Mouse (Mus musculus) mature B cell (primary cell): ENCODE results near the gene Abcd1.

Experiments
- in situ Hi-C: fragments of 300-500 bp; cut with MboI; formaldehyde crosslinking; loops from 2 replicates; pipeline ENCODE4 v1.14.3; 2019

Gene Abcd1

DNA sequence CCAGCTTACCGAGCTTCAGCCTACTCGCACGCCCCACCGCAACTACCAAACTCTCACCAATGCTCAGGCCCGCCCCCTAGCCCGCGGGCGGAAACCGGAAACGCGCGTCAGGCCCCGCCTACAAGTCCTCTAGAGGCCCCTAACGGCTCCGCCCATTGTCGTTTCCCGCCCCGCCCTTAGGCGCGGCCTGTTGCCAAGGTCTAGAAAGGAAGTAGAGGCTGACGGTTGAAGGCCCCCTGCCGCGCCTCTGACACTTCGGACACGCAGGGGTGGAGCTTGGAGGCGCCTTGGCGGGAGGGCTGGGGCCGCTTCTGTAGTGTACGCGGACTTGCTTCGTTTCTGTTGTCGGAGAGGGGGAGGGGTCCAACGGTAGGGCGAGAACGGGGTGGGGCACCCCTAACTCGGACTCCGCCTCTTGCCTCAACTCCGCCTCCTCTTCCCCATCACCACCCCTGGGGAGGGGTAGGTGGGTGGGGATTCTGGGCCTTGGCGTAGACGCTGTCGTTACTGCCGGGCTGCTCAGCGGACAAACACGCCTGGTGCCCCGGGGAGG, at the start of gene Abcd1, which contains the start of gene Bcap31:
TSS of gene Abcd1 (plus strand) at position 489 of the 553 bp plus-strand sequence.
TSS of gene Bcap31 (minus strand) at position 67 of the 553 bp plus-strand sequence.
- in situ Hi-C loops = no loop called here

GRCm38 (mm10) chrX:73672031-73672431, 44.4 kb upstream of the Abcd1 start:
- in situ Hi-C loops = loop anchor here (25.0 kb wide), 1 partner anchor 635 kb away; the partner anchor contains the start of gene Pnma5

DNA sequence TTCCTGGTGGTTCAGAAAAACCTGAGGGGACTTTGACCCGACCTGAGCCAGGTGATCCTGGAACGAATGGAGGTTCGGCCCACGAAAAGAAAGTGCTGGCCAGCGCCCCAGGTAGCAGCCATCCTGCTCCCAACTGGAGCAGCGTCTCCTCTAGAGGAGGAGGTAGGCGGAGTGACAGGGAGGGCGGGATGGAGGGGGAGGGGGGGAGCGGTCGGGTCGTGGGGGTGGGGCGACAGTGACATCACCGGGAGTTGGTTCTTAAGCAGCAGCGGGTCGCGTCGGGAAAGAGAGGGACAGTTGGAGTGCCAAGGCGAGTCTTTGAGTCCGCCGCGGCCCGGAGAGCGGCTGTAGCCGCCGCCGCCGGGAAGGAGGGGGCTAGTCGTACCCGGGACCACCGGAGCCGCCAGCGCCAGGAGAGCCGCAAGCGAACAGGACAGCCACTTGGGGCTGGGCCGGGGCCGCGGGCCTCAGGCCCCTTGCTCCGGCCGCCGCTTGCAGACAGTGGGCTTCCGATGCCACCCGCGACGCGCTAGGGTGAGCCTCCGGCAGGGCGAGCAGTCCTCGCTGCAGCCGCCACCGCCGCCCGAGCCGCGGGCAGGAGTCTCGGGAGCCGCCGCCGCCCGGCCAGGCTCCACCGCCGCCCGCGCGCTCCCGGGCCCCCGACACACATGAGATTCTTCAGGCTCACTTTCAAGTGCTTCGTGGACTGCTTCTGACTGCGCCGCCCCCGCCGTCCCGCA, 43.3 kb upstream of the Abcd1 start, which contains the start of gene Slc6a8:
TSS of gene Slc6a8 (plus strand) at position 272 of the 740 bp plus-strand sequence.
- in situ Hi-C loops = loop anchor here (25.0 kb wide), 1 partner anchor 636 kb away; the partner anchor contains the start of gene Pnma5

DNA sequence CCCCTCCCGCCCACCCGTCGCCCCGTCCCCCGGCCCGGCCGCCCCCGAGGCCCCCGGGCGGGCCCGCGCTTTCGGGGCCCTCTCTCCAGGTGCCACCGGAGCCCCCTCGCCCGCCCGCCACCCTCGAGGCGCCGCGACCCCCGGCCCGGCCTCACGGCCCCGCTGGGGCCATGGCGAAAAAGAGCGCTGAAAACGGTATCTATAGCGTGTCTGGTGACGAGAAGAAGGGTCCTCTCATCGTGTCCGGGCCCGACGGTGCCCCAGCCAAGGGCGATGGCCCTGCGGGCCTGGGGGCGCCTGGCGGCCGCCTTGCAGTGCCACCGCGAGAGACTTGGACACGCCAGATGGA, 42.8 kb upstream of the Abcd1 start:
- in situ Hi-C loops = loop anchor here (25.0 kb wide), 1 partner anchor 636 kb away; the partner anchor contains the start of gene Pnma5

DNA sequence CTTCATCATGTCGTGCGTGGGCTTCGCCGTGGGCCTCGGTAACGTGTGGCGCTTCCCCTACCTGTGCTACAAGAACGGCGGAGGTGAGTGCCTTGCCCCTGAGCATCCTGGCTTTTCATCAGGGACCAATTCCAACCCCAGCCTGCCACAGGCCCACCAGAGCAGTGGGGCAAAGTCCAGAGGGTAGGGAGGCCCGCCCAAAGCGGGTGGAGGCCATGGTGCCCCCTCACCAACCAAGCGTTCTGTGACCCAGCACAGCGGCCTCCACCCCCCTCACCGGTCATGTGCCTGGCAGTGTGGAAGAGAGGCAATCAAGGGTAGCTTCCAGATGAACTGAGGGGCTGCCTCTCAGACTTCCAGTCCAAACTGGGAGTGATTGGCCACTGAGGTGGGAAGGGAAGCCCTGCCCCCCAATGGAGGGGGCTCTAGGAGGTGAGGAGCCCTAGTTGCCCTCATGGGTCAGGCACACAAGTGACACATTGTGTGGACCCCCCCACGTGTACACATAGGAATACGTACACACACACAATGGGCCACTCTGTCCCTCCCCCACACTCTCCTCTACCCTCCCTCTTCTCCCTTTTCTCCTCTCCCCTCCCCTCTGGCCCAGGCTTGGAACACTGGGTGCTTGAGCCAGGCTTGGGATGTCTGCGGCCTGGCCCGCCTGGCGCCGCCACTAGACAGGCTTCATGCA, 42.3 kb upstream of the Abcd1 start:
- in situ Hi-C loops = loop anchor here (25.0 kb wide), 1 partner anchor 637 kb away; the partner anchor contains the start of gene Pnma5

GRCm38 (mm10) chrX:73675231-73675630, 41.2 kb upstream of the Abcd1 start:
- in situ Hi-C loops = no loop called here

DNA sequence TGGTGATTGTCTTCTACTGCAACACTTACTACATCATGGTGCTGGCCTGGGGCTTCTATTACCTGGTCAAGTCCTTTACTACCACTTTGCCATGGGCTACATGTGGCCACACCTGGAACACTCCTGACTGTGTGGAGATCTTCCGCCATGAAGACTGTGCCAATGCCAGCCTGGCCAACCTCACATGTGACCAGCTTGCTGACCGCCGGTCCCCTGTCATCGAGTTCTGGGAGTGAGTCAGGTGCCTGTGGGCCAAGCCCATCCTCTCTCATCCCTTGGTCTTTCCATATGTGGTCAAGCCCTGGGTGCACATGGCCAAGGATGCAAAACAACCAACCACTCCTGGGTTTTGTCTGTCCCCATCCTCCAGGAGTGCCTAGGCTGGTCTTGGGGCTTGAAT, 39.7 kb upstream of the Abcd1 start:
- in situ Hi-C loops = no loop called here

GRCm38 (mm10) chrX:73684156-73684555, 32.2 kb upstream of the Abcd1 start:
- in situ Hi-C loops = no loop called here

- in situ Hi-C loops = no loop called here
These were observed 31.4 kb upstream of the Abcd1 start for GRCm38 (mm10) chrX:73684978-73685377.

- in situ Hi-C loops = no loop called here
These were observed 30.8 kb upstream of the Abcd1 start for GRCm38 (mm10) chrX:73685629-73686028.

DNA sequence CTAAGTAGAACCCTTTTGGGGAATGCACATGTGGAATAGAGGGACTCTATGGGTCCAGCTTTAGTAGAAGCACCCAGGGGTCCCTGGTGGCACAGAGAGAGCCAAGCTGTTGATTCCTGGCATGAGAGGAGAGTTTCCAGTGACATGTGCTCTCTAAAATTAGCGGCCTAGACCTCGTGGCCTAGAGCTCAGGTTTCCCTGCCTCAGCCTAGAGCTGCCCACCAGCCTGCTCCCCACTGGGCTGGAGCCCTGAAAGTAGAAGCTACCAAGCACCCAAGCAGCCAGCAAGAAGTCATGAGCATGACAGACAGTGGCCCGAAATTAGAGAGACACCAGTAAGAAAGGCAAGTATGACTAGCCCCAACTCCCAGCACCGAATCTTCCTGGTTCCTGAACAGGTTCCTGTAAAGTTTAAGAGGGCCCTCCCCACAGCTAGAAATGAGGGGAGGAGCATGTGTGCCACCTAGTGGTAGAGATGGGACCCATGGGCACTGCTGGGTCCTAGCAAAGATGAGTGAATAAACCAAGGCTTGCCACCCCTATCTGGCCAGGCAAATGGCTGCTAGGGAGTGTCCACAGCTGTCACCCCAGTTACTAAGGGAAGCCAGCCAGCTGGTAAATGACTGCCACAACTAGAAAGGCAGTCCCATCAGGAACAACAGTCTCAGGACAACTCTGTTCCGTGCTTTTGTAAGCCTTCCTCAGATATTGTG, 25.3 kb upstream of the Abcd1 start:
- in situ Hi-C loops = no loop called here

GRCm38 (mm10) chrX:73700472-73700871, 15.9 kb upstream of the Abcd1 start:
- in situ Hi-C loops = no loop called here

GRCm38 (mm10) chrX:73715476-73716108, 805 bp upstream of the Abcd1 start:
- in situ Hi-C loops = no loop called here

DNA sequence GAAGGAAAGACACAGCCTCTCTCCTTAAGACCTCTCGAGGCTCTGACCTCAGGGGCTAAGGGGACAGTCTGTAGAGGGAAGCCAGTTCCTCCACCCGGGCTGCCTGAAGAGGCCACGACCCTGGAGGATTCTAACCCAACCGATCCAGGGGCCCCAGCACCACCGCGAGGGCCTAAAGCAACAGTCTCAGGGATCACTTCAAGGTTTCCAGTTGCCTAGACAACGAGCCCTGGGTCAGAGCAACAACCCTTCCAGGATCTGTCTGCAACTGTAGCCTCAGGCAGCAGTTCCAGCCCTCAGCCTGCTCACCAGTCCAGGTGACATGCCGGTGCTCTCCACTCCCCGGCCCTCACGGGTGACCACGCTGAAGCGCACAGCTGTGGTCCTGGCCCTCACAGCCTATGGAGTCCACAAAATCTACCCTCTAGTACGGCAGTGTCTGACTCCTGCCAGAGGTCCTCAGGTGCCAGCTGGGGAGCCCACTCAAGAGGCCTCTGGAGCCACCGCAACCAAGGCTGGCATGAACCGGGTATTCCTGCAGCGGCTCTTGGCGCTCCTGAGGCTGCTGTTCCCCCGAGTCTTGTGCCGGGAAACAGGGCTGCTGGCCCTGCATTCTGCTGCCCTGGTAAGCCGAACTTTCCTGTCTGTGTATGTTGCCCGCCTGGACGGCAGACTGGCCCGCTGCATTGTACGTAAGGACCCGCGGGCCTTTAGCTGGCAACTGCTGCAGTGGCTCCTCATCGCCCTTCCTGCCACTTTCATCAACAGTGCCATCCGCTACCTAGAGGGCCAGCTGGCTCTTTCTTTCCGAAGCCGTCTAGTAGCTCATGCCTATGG, 530 bp downstream of the Abcd1 start:
- in situ Hi-C loops = no loop called here

DNA sequence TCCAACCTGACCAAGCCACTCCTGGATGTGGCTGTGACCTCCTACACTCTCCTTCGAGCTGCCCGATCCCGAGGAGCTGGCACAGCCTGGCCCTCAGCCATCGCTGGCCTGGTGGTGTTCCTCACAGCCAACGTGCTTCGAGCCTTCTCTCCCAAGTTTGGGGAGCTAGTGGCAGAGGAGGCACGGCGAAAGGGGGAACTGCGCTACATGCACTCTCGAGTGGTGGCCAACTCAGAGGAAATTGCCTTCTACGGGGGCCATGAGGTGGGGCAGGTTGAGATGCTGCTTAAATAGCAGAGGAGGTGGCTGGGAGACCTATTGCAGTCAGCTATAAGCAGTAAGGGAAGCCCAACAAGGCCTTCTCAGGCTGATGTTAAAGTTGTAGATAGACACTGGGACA, 1.3 kb downstream of the Abcd1 start:
- in situ Hi-C loops = no loop called here

- in situ Hi-C loops = no loop called here
These were observed 1.9 kb downstream of the Abcd1 start for GRCm38 (mm10) chrX:73718271-73718670.

DNA sequence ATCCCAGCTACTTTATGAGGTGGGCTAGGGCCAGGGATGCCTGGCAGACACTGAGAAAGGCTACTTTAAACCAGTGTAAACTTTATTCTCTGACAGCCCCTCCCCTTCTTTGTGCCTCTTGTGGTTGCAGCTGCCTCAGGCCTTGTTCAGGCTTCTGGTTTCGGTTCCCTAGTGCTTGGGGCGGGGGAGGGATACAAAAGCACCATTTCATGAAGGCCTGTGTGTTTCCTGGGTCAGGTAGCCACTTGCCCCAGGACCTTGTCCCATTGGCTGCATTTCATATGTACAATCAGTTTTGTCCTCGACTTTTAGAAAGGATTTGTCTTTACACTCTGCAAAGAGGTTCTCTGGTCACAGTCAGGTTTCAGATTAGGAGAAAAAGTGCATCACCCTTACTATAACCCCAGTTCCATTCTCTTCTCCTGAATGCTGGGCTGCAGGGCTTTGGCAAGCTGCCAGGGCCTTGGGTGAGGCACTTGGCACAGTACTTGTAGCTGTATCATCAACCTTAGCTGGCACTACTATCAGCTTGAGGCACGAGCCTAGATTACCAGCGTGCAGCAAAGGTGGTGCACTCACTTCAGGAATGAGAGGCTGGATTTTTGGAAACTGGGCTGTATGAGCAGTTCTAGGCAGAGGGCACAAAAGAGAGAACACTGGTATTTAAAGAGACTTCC, 2.4 kb downstream of the Abcd1 start:
- in situ Hi-C loops = no loop called here

- in situ Hi-C loops = no loop called here
These were observed 14.5 kb downstream of the Abcd1 start for GRCm38 (mm10) chrX:73730908-73731307.

DNA sequence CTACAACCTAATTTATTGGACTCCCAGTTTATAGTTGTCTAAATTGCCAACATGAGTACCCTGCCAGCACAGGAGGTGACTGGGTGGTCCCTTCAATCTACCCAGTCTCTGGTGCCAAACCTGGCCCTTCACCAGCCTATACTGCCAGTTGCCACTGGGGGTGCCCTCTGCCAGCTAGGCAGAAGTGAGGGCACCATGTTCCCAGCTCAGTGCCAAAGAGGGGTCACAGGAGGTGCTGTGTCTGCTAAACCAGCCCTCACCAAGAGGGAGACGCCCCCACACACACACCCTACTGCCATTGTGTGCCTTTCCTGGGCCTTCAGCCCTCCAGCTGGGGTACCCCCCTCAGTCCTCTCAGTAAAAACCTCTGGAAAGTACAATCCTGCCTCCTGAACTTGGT, 21.8 kb downstream of the Abcd1 start:
- in situ Hi-C loops = no loop called here

- in situ Hi-C loops = no loop called here
These were observed 22.8 kb downstream of the Abcd1 start for GRCm38 (mm10) chrX:73739151-73739550.
